33 mouse cellular contexts compared by ENCODE assay signal in the genomic region with DNA sequence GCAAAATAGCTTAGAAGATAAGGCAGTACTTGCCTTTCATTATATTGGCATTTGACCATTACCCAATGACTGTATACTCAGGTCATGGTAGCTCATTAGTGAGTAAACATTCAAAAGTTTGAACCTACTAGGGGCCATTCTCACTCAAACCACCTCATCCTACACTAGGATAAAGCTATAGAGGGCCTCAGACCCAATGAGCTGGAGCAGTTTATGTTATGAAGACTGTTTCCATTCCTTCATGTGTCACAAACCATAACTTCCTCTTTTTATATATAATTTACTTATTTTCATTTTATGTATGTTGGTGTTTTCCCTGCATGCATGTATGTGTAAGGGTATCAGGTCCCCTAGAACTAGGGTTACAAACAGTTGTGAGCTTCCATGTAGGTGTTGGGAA. TPM values are rescaled to one million over a fixed set of nuclear protein-coding genes. Genes with fewer than 3 reads are reported as not detected.
"Had no signal": no experiment of that assay in that cellular context is flagged by ENCODE, and none has a peak within 500 bp of the region (broad histone marks: within the 10 kb centered on the region; RNA-seq: fewer than 3 reads in every experiment).

No protein-coding gene starts in this region.

- DNase-seq: gastrocnemius, postnatal 14 days; gastrocnemius, postnatal 36 days; heart, adult 18-20 months; heart, postnatal 14 days; heart, postnatal 4 days; kidney, adult 18-20 months; kidney, adult 9 months; kidney, postnatal 14 days; kidney, postnatal 36 days; layer of hippocampus, adult 9-11 months; layer of hippocampus, postnatal 36 days; liver; liver, embryonic 13.5 days had no signal

- H3K27me3 ChIP-seq: heart, embryonic 12.5 days; hindbrain, embryonic 12.5 days; intestine, embryonic 15.5 days; kidney, embryonic 15.5 days; limb, embryonic 12.5 days; liver, embryonic 13.5 days had no signal

- ATAC-seq: hindbrain, embryonic 16.5 days; inflammation-experienced regulatory T-cells, adult 6 months; intestine, embryonic 15.5 days; intestine, postnatal 0 days had no signal

- H3K36me3 ChIP-seq: heart, embryonic 10.5 days; heart, embryonic 12.5 days; hindbrain, embryonic 10.5 days; hindbrain, embryonic 12.5 days; intestine, embryonic 15.5 days; kidney, embryonic 15.5 days; limb, embryonic 10.5 days; limb, embryonic 12.5 days; liver, embryonic 13.5 days had no signal

RNA-seq across cellular contexts. Expression of a gene that starts 12.9 kb away (rescaled TPM):
- total RNA-seq: gastrocnemius, adult 18-20 months; gastrocnemius, adult 8-10 months; gastrocnemius, postnatal 14 days; gastrocnemius, postnatal 36 days; heart, adult 18-20 months; heart, adult 8-10 months; heart, postnatal 14 days; heart, postnatal 4 days; layer of hippocampus, adult 18-20 months; layer of hippocampus, adult 8-10 months; layer of hippocampus, postnatal 14 days; layer of hippocampus, postnatal 36 days; left cerebral cortex, adult 2 months; left cerebral cortex, postnatal 14 days; left cerebral cortex, postnatal 36 days had no signal

RNA-seq across cellular contexts. Expression of a gene that starts 16.1 kb away (rescaled TPM):
- total RNA-seq: gastrocnemius, adult 18-20 months; gastrocnemius, adult 8-10 months; gastrocnemius, postnatal 14 days; gastrocnemius, postnatal 36 days; heart, adult 18-20 months; heart, adult 8-10 months; heart, postnatal 14 days; heart, postnatal 4 days; layer of hippocampus, adult 18-20 months; layer of hippocampus, adult 8-10 months; layer of hippocampus, postnatal 14 days; layer of hippocampus, postnatal 36 days; left cerebral cortex, adult 2 months; left cerebral cortex, postnatal 36 days had no signal

RNA-seq across cellular contexts. Expression of a gene that starts 55.2 kb away (rescaled TPM):
- total RNA-seq: gastrocnemius, postnatal 14 days; heart, adult 18-20 months; heart, adult 8-10 months; heart, postnatal 14 days; heart, postnatal 4 days had no signal
